Mouse (Mus musculus) myocyte (in vitro differentiated cells): ENCODE results near the gene Hist1h2ag. TPM values are rescaled to one million over a fixed set of nuclear protein-coding genes. Genes with fewer than 3 reads are reported as not detected.

Experiments used
- H3K27me3 ChIP-seq: one replicate; pipeline ENCODE4 v1.6.1; 2011; ENCODE audit not compliant: control insufficient read depth, insufficient read depth, insufficient read length
- H3K36me3 ChIP-seq: one replicate; pipeline ENCODE4 v1.6.1; 2011; ENCODE audit not compliant: control insufficient read depth, insufficient read depth
- H3K4me2 ChIP-seq: one replicate; pipeline ENCODE4 v1.6.1; 2011; ENCODE audit warnings: low read depth, control low read depth
- H3K4me3 ChIP-seq: one replicate; pipeline ENCODE4 v1.5.1; 2011; ENCODE audit warnings: mild to moderate bottlenecking, control low read depth, moderate library complexity
- H3K79me2 ChIP-seq: one replicate; pipeline ENCODE4 v1.6.1; 2011; ENCODE audit not compliant: control insufficient read depth, insufficient read depth
- H3ac ChIP-seq: one replicate; pipeline ENCODE4 v1.6.1; 2011; ENCODE audit not compliant: control insufficient read depth, insufficient read length
- CEBPB ChIP-seq: IDR thresholded peaks from 2 replicates; pipeline ENCODE4 v1.6.1; 2011; ENCODE audit warnings: mild to moderate bottlenecking, moderate library complexity; ENCODE audit not compliant: poor library complexity, insufficient read depth, severe bottlenecking
- E2F4 ChIP-seq: IDR thresholded peaks from one replicate; pipeline ENCODE4 v1.6.1; 2011; ENCODE audit warnings: mild to moderate bottlenecking, control low read depth, moderate library complexity; ENCODE audit not compliant: insufficient read depth
- MAX ChIP-seq: IDR thresholded peaks from one replicate; pipeline ENCODE4 v1.6.1; 2011; ENCODE audit warnings: low read depth, mild to moderate bottlenecking, control low read depth
- MYOD1 ChIP-seq, 3 experiments: IDR thresholded peaks; one replicate each; pipeline ENCODE4 v1.6.1; 2011; ENCODE audit warnings: control low read depth in 2 of 3, low read depth in 2 of 3, mild to moderate bottlenecking in 2 of 3, moderate library complexity in 1 of 3; ENCODE audit not compliant: insufficient read length in 2 of 3, control insufficient read depth in 1 of 3
- MYOG ChIP-seq, 3 experiments: IDR thresholded peaks; one replicate each; pipeline ENCODE4 v1.6.1; 2011; ENCODE audit warnings: control low read depth in 2 of 3, low read depth in 2 of 3, mild to moderate bottlenecking in 2 of 3; ENCODE audit not compliant: insufficient read length in 2 of 3, control insufficient read depth in 1 of 3, insufficient read depth in 1 of 3
- POLR2A ChIP-seq: IDR thresholded peaks from one replicate; pipeline ENCODE4 v1.6.1; 2011; ENCODE audit warnings: low read depth, mild to moderate bottlenecking, control low read depth, moderate library complexity; ENCODE audit not compliant: insufficient read length
- POLR2AphosphoS2 ChIP-seq: IDR thresholded peaks from one replicate; pipeline ENCODE4 v1.6.1; 2011; ENCODE audit warnings: low read depth, control low read depth; ENCODE audit not compliant: insufficient read length
- REST ChIP-seq: IDR thresholded peaks from one replicate; pipeline ENCODE4 v1.6.1; 2011; ENCODE audit warnings: mild to moderate bottlenecking, control low read depth, moderate library complexity; ENCODE audit not compliant: insufficient read depth, insufficient read length
- SRF ChIP-seq: IDR thresholded peaks from one replicate; pipeline ENCODE4 v1.6.1; 2011; ENCODE audit warnings: low read depth; ENCODE audit not compliant: control insufficient read depth, insufficient read length
- TCF12 ChIP-seq: IDR thresholded peaks from one replicate; pipeline ENCODE4 v1.6.1; 2011; ENCODE audit warnings: mild to moderate bottlenecking, control low read depth; ENCODE audit not compliant: poor library complexity, insufficient read depth, severe bottlenecking
- TCF3 ChIP-seq: IDR thresholded peaks from one replicate; pipeline ENCODE4 v1.6.1; 2011; ENCODE audit warnings: low read depth, control low read depth; ENCODE audit not compliant: insufficient read length
- USF1 ChIP-seq: IDR thresholded peaks from one replicate; pipeline ENCODE4 v1.6.1; 2011; ENCODE audit warnings: low read depth, mild to moderate bottlenecking, control low read depth, moderate library complexity
- polyA plus RNA-seq: library from polyadenylated mRNA; unstranded; fragments of >200 nt; fragmentation: generic; extraction: Trizol; gene quantifications from one replicate; pipeline ENCODE4 v1.2.1, GENCODE M21; 2012; ENCODE audit warnings: missing spikeins

Gene Hist1h2ag
- polyA plus RNA-seq, 1 experiment: 4.1 TPM

- no peak overlapping the region for H3ac ChIP-seq
- H3K4me2 ChIP-seq: peak overlapping the region; percentile 3
- no peaks in the 10 kb centered on the region for H3K79me2 ChIP-seq
- TF ChIP-seq MYOG (IDR thresholded peaks at IDR 0.05; ENCODE audit: control insufficient read depth in 1 of 3, insufficient read depth in 1 of 3, insufficient read length in 2 of 3, low read depth in 2 of 3) (no peak), TCF3 (no peak), POLR2AphosphoS2 (no peak), USF1 (no peak), TCF12 (no peak), REST (no peak), POLR2A (no peak), SRF (no peak), E2F4 (no peak), MYOD1 (IDR thresholded peaks at IDR 0.05; ENCODE audit: control insufficient read depth in 1 of 3, insufficient read length in 2 of 3, low read depth in 2 of 3) (no peak), MAX (no peak), CEBPB (no peak)
- H3K4me3 ChIP-seq: no peak overlapping the region
- H3K36me3 ChIP-seq: no peaks in the 10 kb centered on the region
- H3K27me3 ChIP-seq: peaks cover 4% of the 10 kb centered on the region
Observed at GRCm38 (mm10) chr13:22001346-22001745, 41.4 kb downstream of the Hist1h2ag start.

- Histone ChIP-seq H3ac (no peak overlapping the region), H3K27me3 (peaks cover 4% of the 10 kb centered on the region), H3K36me3 (no peaks in the 10 kb centered on the region), H3K4me3 (no peak overlapping the region), H3K4me2 (no peak overlapping the region), H3K79me2 (no peaks in the 10 kb centered on the region)
- TF ChIP-seq REST (no peak), MYOG (IDR thresholded peaks at IDR 0.05; ENCODE audit: control insufficient read depth in 1 of 3, insufficient read depth in 1 of 3, insufficient read length in 2 of 3, low read depth in 2 of 3) (no peak), POLR2A (no peak), TCF3 (no peak), USF1 (no peak), MAX (no peak), SRF (no peak), TCF12 (no peak), CEBPB (no peak), E2F4 (no peak), MYOD1 (IDR thresholded peaks at IDR 0.05; ENCODE audit: control insufficient read depth in 1 of 3, insufficient read length in 2 of 3, low read depth in 2 of 3) (no peak), POLR2AphosphoS2 (no peak)
Observed at GRCm38 (mm10) chr13:21999147-21999546, 43.6 kb downstream of the Hist1h2ag start.

- no peak overlapping the region for H3K4me3 ChIP-seq
- H3K36me3 ChIP-seq: no peaks in the 10 kb centered on the region
- no peak overlapping the region for H3ac ChIP-seq
- no peaks in the 10 kb centered on the region for H3K79me2 ChIP-seq
- TF ChIP-seq USF1: no peak
- TF ChIP-seq CEBPB: no peak
- no peak for TF ChIP-seq SRF
- TF ChIP-seq MYOG (IDR thresholded peaks at IDR 0.05; ENCODE audit: control insufficient read depth in 1 of 3, insufficient read depth in 1 of 3, insufficient read length in 2 of 3, low read depth in 2 of 3): no peak
- TF ChIP-seq MYOD1 (IDR thresholded peaks at IDR 0.05; ENCODE audit: control insufficient read depth in 1 of 3, insufficient read length in 2 of 3, low read depth in 2 of 3): no peak
- no peak for TF ChIP-seq E2F4
- no peak for TF ChIP-seq MAX
- no peak for TF ChIP-seq TCF3
- no peak for TF ChIP-seq REST
- no peak for TF ChIP-seq TCF12
- TF ChIP-seq POLR2A: no peak
- no peak for TF ChIP-seq POLR2AphosphoS2
- H3K4me2 ChIP-seq: no peak overlapping the region
- peaks cover 4% of the 10 kb centered on the region for H3K27me3 ChIP-seq
Observed at GRCm38 (mm10) chr13:21998412-21998811, 44.3 kb downstream of the Hist1h2ag start.

GRCm38 (mm10) chr13:21997821-21998220 lies 44.9 kb downstream of the Hist1h2ag start:
- no peaks in the 10 kb centered on the region for H3K36me3 ChIP-seq
- H3K4me3 ChIP-seq: peak overlapping the region; percentile 34
- no peak overlapping the region for H3ac ChIP-seq
- TF ChIP-seq USF1 (no peak), TCF3 (no peak), REST (no peak), SRF (no peak), MAX (no peak), CEBPB (no peak), TCF12 (no peak), MYOG (IDR thresholded peaks at IDR 0.05; ENCODE audit: control insufficient read depth in 1 of 3, insufficient read depth in 1 of 3, insufficient read length in 2 of 3, low read depth in 2 of 3) (no peak), E2F4 (no peak), POLR2A (no peak), MYOD1 (IDR thresholded peaks at IDR 0.05; ENCODE audit: control insufficient read depth in 1 of 3, insufficient read length in 2 of 3, low read depth in 2 of 3) (no peak), POLR2AphosphoS2 (no peak)
- H3K27me3 ChIP-seq: peaks cover 4% of the 10 kb centered on the region
- no peaks in the 10 kb centered on the region for H3K79me2 ChIP-seq
- H3K4me2 ChIP-seq: peak overlapping the region; percentile 100
